Comparison of ENCODE assay signal across 9 mouse cellular contexts in genomic region chr11:119516677-119517361, GRCm38 (mm10). TPM values are rescaled to one million over a fixed set of nuclear protein-coding genes. Genes with fewer than 3 reads are reported as not detected.
DNase-seq lines count a peak whose midpoint lies in the region; TF ChIP-seq lines count a peak whose summit lies in the region.
"Had no signal": no experiment of that assay in that cellular context is flagged by ENCODE, and none has a peak within 500 bp of the region (broad histone marks: within the 10 kb centered on the region; RNA-seq: fewer than 3 reads in every experiment).

No protein-coding gene starts in this region.

- peak; percentile 23; the same call in 1 of the 2 replicates for TF ChIP-seq CTCF in embryonic fibroblast, embryonic 13.5 days (IDR thresholded peaks at IDR 0.05; ENCODE audit: borderline replicate concordance, insufficient read depth, low read length)

- no peak for TF ChIP-seq POLR2A in embryonic fibroblast, embryonic 13.5 days (IDR thresholded peaks at IDR 0.05; ENCODE audit: low read depth, low read length)

- H3K4me3 ChIP-seq in embryonic fibroblast, embryonic 13.5 days (ENCODE audit: insufficient read depth, low read length): no peak overlapping the region
- H3K4me3 ChIP-seq: limb, embryonic 15.5 days had no signal

- DNase-seq in gastrocnemius, postnatal 14 days: peak; percentile 31
- no peak for DNase-seq in gastrocnemius, postnatal 36 days
- DNase-seq in ovary, adult 18-20 months (ENCODE audit: low spot score): peak; percentile 17
- DNase-seq in ovary, postnatal 14 days (ENCODE audit: low spot score): no peak
- peak; percentile 74 for DNase-seq in retina, postnatal 1 day
- DNase-seq in thymus, postnatal 4 days: no peak
- DNase-seq in urinary bladder, adult 2 months (ENCODE audit: low spot score): no peak

- intact Hi-C loops in gastrocnemius, postnatal 14 days (cut with DNase I; ENCODE audit: low total_unique reads): no loop called here
- intact Hi-C loops in gastrocnemius, postnatal 36 days (cut with DNase I): no loop called here

- no peaks in the 10 kb centered on the region for H3K4me1 ChIP-seq in embryonic fibroblast, embryonic 13.5 days (ENCODE audit: control insufficient read depth, insufficient read depth, low read length)

- no peak overlapping the region for H3K27ac ChIP-seq in embryonic fibroblast, embryonic 13.5 days (ENCODE audit: insufficient read depth, low read length)
- H3K27ac ChIP-seq: limb, embryonic 15.5 days had no signal

RNA-seq across cellular contexts. Expression of gene Endov, which starts 25.7 kb away (rescaled TPM):
- 1 to 10 TPM; 7.3 to 8.7 TPM for total RNA-seq in gastrocnemius, postnatal 14 days (2021)
- total RNA-seq in gastrocnemius, postnatal 36 days (2021): 1 to 10 TPM; 3.8 to 3.9 TPM
- polyA plus RNA-seq in embryonic fibroblast, embryonic 13.5 days (2011; ENCODE audit: insufficient read length, low read depth, missing spikeins): 9.7 and 15.2 TPM in 2 replicates
- 15.7 and 17.7 TPM in 2 replicates for polyA plus RNA-seq in urinary bladder, adult 2 months (2012; rRNA removed)

RNA-seq across cellular contexts. Expression of gene Nptx1, which starts 30.7 kb away (rescaled TPM):
- under 1 TPM; 0.35 to 0.40 TPM for total RNA-seq in gastrocnemius, postnatal 14 days (2021)
- total RNA-seq in gastrocnemius, postnatal 36 days (2021): under 1 TPM in 1 of 2 experiments, not detected in 1; 0.10 TPM
- 1.2 and 3.3 TPM in 2 replicates for polyA plus RNA-seq in embryonic fibroblast, embryonic 13.5 days (2011; ENCODE audit: insufficient read length, low read depth, missing spikeins)
- 1.8 and 2.3 TPM in 2 replicates for polyA plus RNA-seq in urinary bladder, adult 2 months (2012; rRNA removed)

Comparison
In these comparisons a context has a peak if more than half of its experiments do, and no peak if none do; other contexts are left out.
1. DNase-seq: peak in gastrocnemius, postnatal 14 days (single experiment), ovary, adult 18-20 months (single experiment) and retina, postnatal 1 day (single experiment); none in gastrocnemius, postnatal 36 days (0 of 2), ovary, postnatal 14 days (single experiment), thymus, postnatal 4 days (single experiment) and urinary bladder, adult 2 months (single experiment).